Mouse (Mus musculus) intestine, embryonic 15.5 days (tissue): Measurements from ENCODE around the gene Klhl29. TPM values are rescaled to one million over a fixed set of nuclear protein-coding genes. Genes with fewer than 3 reads are reported as not detected.
A peak's percentile ranks its signal among the peaks of the same experiment; 100 is the strongest.
"Not testable (repeated sequence)": the region's sequence is repeated elsewhere in the genome, so short reads cannot be mapped to it uniquely, and the experiment has no call there.

Experiments used
- ATAC-seq: fragments of 200-750 bp; cut with Nextera tagmentation; 2 replicates; pipeline ENCODE4 v1.8.0; 2017; ENCODE audit warnings: moderate TSS enrichment, moderate library complexity
- H3K27ac ChIP-seq: fragments of 300-500 bp; sonication (generic); 2 replicates; pipeline ENCODE4 v1.5.1; 2015; ENCODE audit warnings: mild to moderate bottlenecking, inconsistent platforms
- H3K27me3 ChIP-seq: fragments of 300-500 bp; sonication (generic); replicated peaks from 2 replicates; pipeline ENCODE4 v1.6.1; 2015; ENCODE audit warnings: inconsistent platforms
- H3K36me3 ChIP-seq: fragments of 300-500 bp; sonication (generic); 2 replicates; pipeline ENCODE4 v1.6.1; 2015; ENCODE audit warnings: inconsistent platforms
- H3K4me1 ChIP-seq: fragments of 300-500 bp; sonication (generic); replicated peaks from 2 replicates; pipeline ENCODE4 v1.6.1; 2015; ENCODE audit warnings: inconsistent platforms
- H3K4me2 ChIP-seq: fragments of 300-500 bp; sonication (generic); replicated peaks from 2 replicates; pipeline ENCODE4 v1.6.1; 2015; ENCODE audit warnings: mild to moderate bottlenecking, inconsistent platforms
- H3K4me3 ChIP-seq: fragments of 300-500 bp; sonication (generic); replicated peaks from 2 replicates; pipeline ENCODE4 v1.5.1; 2015; ENCODE audit warnings: inconsistent platforms
- H3K9ac ChIP-seq: fragments of 300-500 bp; sonication (generic); 2 replicates; pipeline ENCODE4 v1.6.1; 2015; ENCODE audit warnings: inconsistent platforms
- H3K9me3 ChIP-seq: fragments of 300-500 bp; sonication (generic); 2 replicates; pipeline ENCODE4 v1.6.1; 2016; ENCODE audit warnings: inconsistent platforms
- WGBS: fragments of 180-500 bp; shearing (Covaris S2); methylation state at CpG from one replicate; pipeline ENCODE4 v1.1.7; 2015; 5-methylcytosine and 5-hydroxymethylcytosine counted together
- polyA plus RNA-seq: library from polyadenylated mRNA; unstranded; fragments of >200 nt; fragmentation: Nextera tagmentation; extraction: Ambion mirVana; gene quantifications from 2 replicates; pipeline ENCODE4 v1.2.1, GENCODE M21; 2015

The Klhl29 gene
- polyA plus RNA-seq, 1 experiment from 2014 or later, result 0.94 TPM

DNA sequence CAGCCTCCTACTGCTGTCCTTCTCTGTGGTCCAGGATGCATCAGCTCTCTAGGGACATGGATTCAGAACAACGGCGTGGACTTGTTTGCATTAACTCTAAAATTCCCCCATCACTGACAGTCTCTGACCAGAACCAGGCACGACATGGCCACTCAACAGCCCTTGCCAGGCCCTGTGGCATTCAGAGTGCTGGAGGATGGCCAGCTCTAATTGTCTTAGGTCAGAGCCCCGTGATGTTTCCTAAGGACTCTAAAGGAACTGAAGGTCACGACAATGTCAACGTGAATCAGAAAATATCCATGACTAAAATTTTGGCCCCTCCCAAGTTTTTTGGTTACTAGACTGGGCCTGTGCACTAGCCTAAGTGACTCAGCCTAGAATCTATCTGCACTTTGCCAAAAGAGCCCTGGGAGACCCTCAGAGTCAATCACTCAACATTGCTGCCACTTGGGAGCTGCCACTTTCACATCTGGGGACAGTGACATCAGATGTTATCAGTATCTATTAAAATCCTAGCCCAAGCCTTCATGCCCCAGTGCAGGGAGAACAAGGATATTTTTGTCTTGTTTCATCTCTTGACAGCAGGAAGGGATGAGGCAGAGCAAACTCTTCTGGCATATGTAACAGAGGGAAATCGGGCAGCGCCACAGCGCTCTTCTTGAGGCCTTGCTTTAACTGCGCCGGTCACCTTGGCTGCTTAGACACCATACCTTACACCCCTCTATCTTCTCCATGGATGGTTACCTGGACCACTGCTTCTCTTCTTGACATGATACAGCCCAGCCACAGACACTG lies 24.8 kb downstream of the Klhl29 start:
- Histone ChIP-seq H3K4me2 (no peak overlapping the region), H3K4me3 (no peak overlapping the region), H3K4me1 (0 out of 2 replicates have a peak, but pooled peaks cover 2% of the 10 kb centered on the region), H3K9ac (no peak overlapping the region), H3K27me3 (no peaks in the 10 kb centered on the region), H3K36me3 (no peaks in the 10 kb centered on the region), H3K9me3 (no peaks in the 10 kb centered on the region), H3K27ac (no peak overlapping the region)
- no peak for ATAC-seq
- 75% methylated on average over 11 of the region's 11 CpGs for WGBS

DNA sequence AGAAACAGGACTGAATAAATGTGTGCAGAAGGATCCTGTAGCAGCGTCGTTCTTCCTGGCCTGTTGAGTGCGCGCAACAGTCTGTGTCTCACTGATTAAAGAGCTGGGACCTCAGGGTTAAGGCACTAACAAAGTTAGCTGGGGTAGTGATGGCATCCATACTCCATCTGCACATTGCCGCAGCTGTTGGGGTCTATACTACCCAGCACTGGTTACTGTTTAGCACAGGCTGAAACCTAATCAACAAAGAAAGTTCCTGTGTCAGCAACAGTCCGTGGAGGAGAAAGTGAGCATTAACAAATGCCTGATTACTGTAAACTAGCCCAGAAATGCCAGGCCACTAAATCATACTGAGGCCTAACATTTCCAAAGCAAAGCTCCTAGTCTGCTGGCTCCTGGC lies 30.4 kb downstream of the Klhl29 start:
- H3K4me2 ChIP-seq, result no peak overlapping the region
- no peaks in the 10 kb centered on the region for H3K36me3 ChIP-seq
- ATAC-seq, result no peak
- H3K9ac ChIP-seq, result no peak overlapping the region
- WGBS, result 50% methylated on average over 6 of the region's 6 CpGs
- no peak overlapping the region for H3K27ac ChIP-seq
- H3K4me1 ChIP-seq, result 0 out of 2 replicates have a peak, but pooled peaks cover 5% of the 10 kb centered on the region
- H3K27me3 ChIP-seq, result no peaks in the 10 kb centered on the region
- no peak overlapping the region for H3K4me3 ChIP-seq
- no peaks in the 10 kb centered on the region for H3K9me3 ChIP-seq

- H3K4me3 ChIP-seq, H3K36me3 ChIP-seq, H3K9me3 ChIP-seq, H3K9ac ChIP-seq, H3K27ac ChIP-seq, H3K4me1 ChIP-seq, H3K4me2 ChIP-seq, ATAC-seq, H3K27me3 ChIP-seq: not testable (repeated sequence)
- WGBS, result 93% methylated on average over 7 of the region's 7 CpGs
These were observed 31.0 kb downstream of the Klhl29 start for GRCm38 (mm10) chr12:5344457-5344856.

- no peaks in the 10 kb centered on the region for H3K27me3 ChIP-seq
- H3K4me2 ChIP-seq, result no peak overlapping the region
- 89% methylated on average over 6 of the region's 6 CpGs for whole genome bisulfite sequencing
- 0 out of 2 replicates have a peak, but pooled peaks cover under 1% of the 10 kb centered on the region for H3K4me1 ChIP-seq
- no peak overlapping the region for H3K27ac ChIP-seq
- H3K9ac ChIP-seq, result no peak overlapping the region
- no peak overlapping the region for H3K4me3 ChIP-seq
- no peak for ATAC-seq
- H3K9me3 ChIP-seq, result no peaks in the 10 kb centered on the region
- H3K36me3 ChIP-seq, result no peaks in the 10 kb centered on the region
These were observed 35.3 kb downstream of the Klhl29 start for GRCm38 (mm10) chr12:5340151-5340603.

DNA sequence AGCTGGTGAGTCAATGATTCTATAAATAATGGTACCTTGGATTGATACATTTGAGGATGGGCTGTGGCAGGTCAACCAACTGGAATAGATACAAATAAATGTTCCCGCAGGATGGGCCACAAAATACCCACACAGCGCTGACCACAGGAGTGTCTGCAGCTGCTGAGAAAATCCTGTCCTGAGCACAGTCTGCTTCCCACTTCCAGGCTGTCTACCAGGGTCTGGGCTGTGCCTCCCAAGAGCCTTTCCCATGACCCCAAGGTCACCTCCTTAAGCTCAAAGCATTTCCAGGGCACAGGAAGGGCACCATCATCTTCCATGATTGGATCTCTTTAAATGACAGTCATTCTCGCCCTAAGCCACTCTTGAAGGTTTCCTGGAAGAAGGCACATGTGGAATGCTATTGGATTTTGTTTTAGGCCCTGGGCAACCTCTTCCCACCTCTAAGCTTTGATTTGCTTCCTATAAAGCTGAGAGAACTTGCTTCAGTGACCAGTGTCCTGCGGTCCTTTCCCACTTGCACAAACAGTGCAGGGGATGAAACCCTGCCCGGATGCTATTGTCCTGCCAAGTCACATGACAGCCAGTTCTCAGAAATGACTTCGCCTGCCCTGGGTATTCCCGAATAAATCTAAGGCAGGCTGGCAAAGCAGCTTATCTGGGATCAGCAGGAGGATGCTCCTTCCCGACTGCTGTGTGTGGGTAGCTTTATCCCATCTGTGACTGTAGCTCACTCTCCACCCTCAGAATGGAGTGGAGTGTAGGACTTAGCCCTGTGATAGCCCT lies 38.4 kb downstream of the Klhl29 start:
- H3K27me3 ChIP-seq, result no peaks in the 10 kb centered on the region
- H3K27ac ChIP-seq, result no peak overlapping the region
- H3K9ac ChIP-seq, result no peak overlapping the region
- no peaks in the 10 kb centered on the region for H3K4me1 ChIP-seq
- ATAC-seq, result no peak
- H3K9me3 ChIP-seq, result no peaks in the 10 kb centered on the region
- H3K4me3 ChIP-seq, result no peak overlapping the region
- 53% methylated on average over 8 of the region's 8 CpGs for WGBS
- no peak overlapping the region for H3K4me2 ChIP-seq
- no peaks in the 10 kb centered on the region for H3K36me3 ChIP-seq

GRCm38 (mm10) chr12:5336331-5336730 lies 39.2 kb downstream of the Klhl29 start:
- no peak overlapping the region for H3K4me2 ChIP-seq
- no peak overlapping the region for H3K27ac ChIP-seq
- WGBS, result 79% methylated on average over 6 of the region's 6 CpGs
- H3K36me3 ChIP-seq, result no peaks in the 10 kb centered on the region
- no peak for ATAC-seq
- H3K9ac ChIP-seq, result no peak overlapping the region
- H3K9me3 ChIP-seq, result no peaks in the 10 kb centered on the region
- no peaks in the 10 kb centered on the region for H3K27me3 ChIP-seq
- no peaks in the 10 kb centered on the region for H3K4me1 ChIP-seq
- H3K4me3 ChIP-seq, result no peak overlapping the region

GRCm38 (mm10) chr12:5334956-5335355 lies 40.5 kb downstream of the Klhl29 start:
- Histone ChIP-seq H3K4me3 (no peak overlapping the region), H3K9me3 (no peaks in the 10 kb centered on the region), H3K27me3 (no peaks in the 10 kb centered on the region), H3K9ac (no peak overlapping the region), H3K4me2 (no peak overlapping the region), H3K27ac (no peak overlapping the region), H3K36me3 (no peaks in the 10 kb centered on the region), H3K4me1 (no peaks in the 10 kb centered on the region)
- WGBS, result 64% methylated on average over 9 of the region's 9 CpGs
- ATAC-seq, result no peak

DNA sequence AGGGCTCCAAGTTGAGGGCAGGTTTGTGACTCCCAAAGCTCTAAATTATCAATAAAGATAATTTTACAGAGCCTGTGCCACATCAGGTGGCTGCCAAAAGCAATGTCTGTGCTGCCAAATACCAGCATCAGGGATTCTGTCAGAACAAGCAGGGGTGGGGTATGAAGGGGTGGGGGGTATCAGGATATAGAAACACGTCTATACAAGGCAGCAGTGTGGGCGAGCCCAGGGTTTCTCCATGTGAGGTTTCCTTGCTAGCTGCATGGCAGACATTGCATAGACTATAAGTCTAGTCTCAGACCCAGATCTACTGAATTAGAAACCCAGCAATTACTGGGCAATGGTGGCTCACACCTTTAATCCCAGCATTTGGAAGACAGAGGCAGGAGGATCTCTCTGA lies 41.3 kb downstream of the Klhl29 start:
- Histone ChIP-seq H3K27me3 (no peaks in the 10 kb centered on the region), H3K36me3 (no peaks in the 10 kb centered on the region), H3K4me2 (no peak overlapping the region), H3K9ac (no peak overlapping the region), H3K27ac (no peak overlapping the region), H3K9me3 (no peaks in the 10 kb centered on the region), H3K4me1 (no peaks in the 10 kb centered on the region), H3K4me3 (no peak overlapping the region)
- 83% methylated on average over 2 of the region's 2 CpGs for WGBS
- ATAC-seq, result no peak

DNA sequence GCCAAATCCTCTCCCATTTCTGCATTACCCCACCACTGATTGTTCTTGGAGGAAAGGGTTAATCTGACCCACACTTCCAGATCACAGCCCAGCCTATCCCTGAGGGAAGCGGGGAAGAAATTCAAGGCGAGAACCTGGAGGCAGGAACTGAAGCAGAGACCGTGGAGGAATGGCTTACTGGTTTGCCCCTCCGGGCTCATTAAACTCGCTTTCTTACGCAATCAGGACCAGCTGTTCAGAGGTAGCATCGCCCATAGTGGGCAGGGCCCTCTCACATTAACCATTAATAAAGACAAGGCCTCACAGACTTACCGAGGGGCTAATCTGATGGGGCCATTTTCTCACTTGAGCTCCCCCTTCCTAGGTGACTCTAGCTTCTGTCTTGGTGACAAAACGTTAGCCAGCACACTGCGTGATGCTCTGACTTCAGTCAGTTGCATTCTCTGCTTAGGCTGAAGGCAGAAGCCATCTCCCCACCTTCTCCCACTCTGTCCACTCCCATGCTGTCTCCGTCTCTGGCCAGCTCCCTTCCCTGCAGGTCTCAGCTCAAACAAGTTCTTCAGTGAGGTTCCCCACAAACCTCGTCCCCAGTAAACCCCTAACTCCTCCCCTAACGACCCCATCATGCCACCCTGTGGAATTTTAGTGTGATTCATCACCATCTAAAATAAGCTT lies 43.5 kb downstream of the Klhl29 start:
- no peak overlapping the region for H3K4me3 ChIP-seq
- H3K9me3 ChIP-seq, result no peaks in the 10 kb centered on the region
- 68% methylated on average over 13 of the region's 13 CpGs for WGBS
- no peak overlapping the region for H3K27ac ChIP-seq
- no peaks in the 10 kb centered on the region for H3K4me1 ChIP-seq
- H3K4me2 ChIP-seq, result no peak overlapping the region
- no peak overlapping the region for H3K9ac ChIP-seq
- peak; percentile 53 for ATAC-seq
- no peaks in the 10 kb centered on the region for H3K27me3 ChIP-seq
- no peaks in the 10 kb centered on the region for H3K36me3 ChIP-seq

DNA sequence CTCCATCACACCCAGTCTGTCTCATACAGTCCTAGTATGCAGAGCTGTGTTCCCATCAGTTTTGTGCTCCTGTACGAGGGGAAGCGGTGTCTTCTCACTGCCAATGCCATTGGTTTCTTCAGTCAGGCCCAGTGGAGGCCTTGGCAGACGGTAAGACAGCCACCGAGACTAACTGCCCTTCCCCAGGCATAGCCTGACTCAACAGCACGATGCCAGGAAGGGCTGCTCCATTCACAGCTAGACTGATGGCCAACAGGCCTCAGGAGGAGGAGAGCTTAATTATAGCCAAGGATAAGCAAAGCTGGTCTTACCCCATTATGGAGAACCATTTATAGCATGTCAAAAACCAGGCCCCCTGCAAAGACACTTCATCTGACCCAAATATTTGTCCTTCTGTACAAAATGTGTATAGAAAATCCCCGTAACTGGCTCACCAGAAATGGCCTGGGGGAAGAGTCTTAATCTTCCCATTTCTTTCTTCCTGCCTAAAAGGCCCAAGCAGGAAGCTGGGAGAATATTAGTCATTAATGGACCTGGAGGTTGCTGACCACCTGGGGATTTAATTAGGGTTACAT lies 44.9 kb downstream of the Klhl29 start:
- 76% methylated on average over 6 of the region's 6 CpGs for WGBS
- no peak for ATAC-seq

DNA sequence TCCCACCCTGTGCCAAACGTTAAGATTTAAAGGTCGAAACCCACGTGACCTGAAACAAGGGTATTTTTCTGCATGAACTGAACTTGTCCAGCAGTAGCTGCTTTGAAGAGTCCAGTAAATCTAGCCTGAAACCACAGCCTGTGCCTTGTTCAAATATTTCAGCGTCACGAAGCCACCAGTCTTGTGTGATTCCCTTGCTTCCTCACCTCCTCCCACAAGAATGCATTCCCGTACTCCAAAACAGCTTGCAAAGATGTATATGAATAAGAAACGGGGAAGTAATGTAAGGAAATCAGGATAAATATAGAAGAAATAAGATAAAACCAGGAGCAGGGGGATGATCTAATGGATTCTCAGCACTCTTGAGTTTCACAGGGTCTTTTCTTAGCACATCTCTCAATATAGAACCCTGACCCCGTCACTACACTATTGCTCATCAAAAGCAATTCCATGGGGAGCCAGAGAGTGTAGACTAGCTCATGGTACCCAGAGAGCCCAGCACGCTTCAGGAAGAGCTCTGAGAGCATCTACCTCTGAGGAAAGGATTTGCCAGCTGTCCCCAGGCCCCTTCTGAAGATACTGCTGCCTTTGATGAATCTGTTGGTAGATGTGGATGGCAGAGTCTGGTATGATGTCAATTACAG lies 52.9 kb downstream of the Klhl29 start:
- Histone ChIP-seq H3K9me3 (no peaks in the 10 kb centered on the region), H3K4me1 (peaks cover 7% of the 10 kb centered on the region; the same call in 1 of the 2 replicates), H3K27ac (no peak overlapping the region), H3K36me3 (no peaks in the 10 kb centered on the region), H3K4me3 (no peak overlapping the region), H3K4me2 (no peak overlapping the region), H3K9ac (no peak overlapping the region), H3K27me3 (no peaks in the 10 kb centered on the region)
- ATAC-seq, result no peak
- WGBS, result 80% methylated on average over 9 of the region's 9 CpGs

More for the DNA sequence above, 44.9 kb downstream of the Klhl29 start:
- Histone ChIP-seq H3K4me2 (no peak overlapping the region), H3K27me3 (no peaks in the 10 kb centered on the region), H3K36me3 (no peaks in the 10 kb centered on the region), H3K9ac (no peak overlapping the region), H3K4me1 (no peaks in the 10 kb centered on the region), H3K9me3 (no peaks in the 10 kb centered on the region), H3K4me3 (no peak overlapping the region), H3K27ac (no peak overlapping the region)
